Mouse (Mus musculus) myocyte (in vitro differentiated cells): ENCODE data around the gene Dcaf8. TPM values are rescaled to one million over a fixed set of nuclear protein-coding genes. Genes with fewer than 3 reads are reported as not detected.

Source experiments
- H3K27me3 ChIP-seq: one replicate; pipeline ENCODE4 v1.6.1; 2011; ENCODE audit not compliant: control insufficient read depth, insufficient read depth, insufficient read length
- H3K36me3 ChIP-seq: one replicate; pipeline ENCODE4 v1.6.1; 2011; ENCODE audit not compliant: control insufficient read depth, insufficient read depth
- H3K4me2 ChIP-seq: one replicate; pipeline ENCODE4 v1.6.1; 2011; ENCODE audit warnings: low read depth, control low read depth
- H3K4me3 ChIP-seq: one replicate; pipeline ENCODE4 v1.5.1; 2011; ENCODE audit warnings: mild to moderate bottlenecking, control low read depth, moderate library complexity
- H3K79me2 ChIP-seq: one replicate; pipeline ENCODE4 v1.6.1; 2011; ENCODE audit not compliant: control insufficient read depth, insufficient read depth
- H3ac ChIP-seq: one replicate; pipeline ENCODE4 v1.6.1; 2011; ENCODE audit not compliant: control insufficient read depth, insufficient read length
- CEBPB ChIP-seq: IDR thresholded peaks from 2 replicates; pipeline ENCODE4 v1.6.1; 2011; ENCODE audit warnings: mild to moderate bottlenecking, moderate library complexity; ENCODE audit not compliant: poor library complexity, insufficient read depth, severe bottlenecking
- E2F4 ChIP-seq: IDR thresholded peaks from one replicate; pipeline ENCODE4 v1.6.1; 2011; ENCODE audit warnings: mild to moderate bottlenecking, control low read depth, moderate library complexity; ENCODE audit not compliant: insufficient read depth
- MAX ChIP-seq: IDR thresholded peaks from one replicate; pipeline ENCODE4 v1.6.1; 2011; ENCODE audit warnings: low read depth, mild to moderate bottlenecking, control low read depth
- MYOD1 ChIP-seq, 3 experiments: IDR thresholded peaks; one replicate each; pipeline ENCODE4 v1.6.1; 2011; ENCODE audit warnings: control low read depth in 2 of 3, low read depth in 2 of 3, mild to moderate bottlenecking in 2 of 3, moderate library complexity in 1 of 3; ENCODE audit not compliant: insufficient read length in 2 of 3, control insufficient read depth in 1 of 3
- MYOG ChIP-seq, 3 experiments: IDR thresholded peaks; one replicate each; pipeline ENCODE4 v1.6.1; 2011; ENCODE audit warnings: control low read depth in 2 of 3, low read depth in 2 of 3, mild to moderate bottlenecking in 2 of 3; ENCODE audit not compliant: insufficient read length in 2 of 3, control insufficient read depth in 1 of 3, insufficient read depth in 1 of 3
- POLR2A ChIP-seq: IDR thresholded peaks from one replicate; pipeline ENCODE4 v1.6.1; 2011; ENCODE audit warnings: low read depth, mild to moderate bottlenecking, control low read depth, moderate library complexity; ENCODE audit not compliant: insufficient read length
- POLR2AphosphoS2 ChIP-seq: IDR thresholded peaks from one replicate; pipeline ENCODE4 v1.6.1; 2011; ENCODE audit warnings: low read depth, control low read depth; ENCODE audit not compliant: insufficient read length
- REST ChIP-seq: IDR thresholded peaks from one replicate; pipeline ENCODE4 v1.6.1; 2011; ENCODE audit warnings: mild to moderate bottlenecking, control low read depth, moderate library complexity; ENCODE audit not compliant: insufficient read depth, insufficient read length
- SRF ChIP-seq: IDR thresholded peaks from one replicate; pipeline ENCODE4 v1.6.1; 2011; ENCODE audit warnings: low read depth; ENCODE audit not compliant: control insufficient read depth, insufficient read length
- TCF12 ChIP-seq: IDR thresholded peaks from one replicate; pipeline ENCODE4 v1.6.1; 2011; ENCODE audit warnings: mild to moderate bottlenecking, control low read depth; ENCODE audit not compliant: poor library complexity, insufficient read depth, severe bottlenecking
- TCF3 ChIP-seq: IDR thresholded peaks from one replicate; pipeline ENCODE4 v1.6.1; 2011; ENCODE audit warnings: low read depth, control low read depth; ENCODE audit not compliant: insufficient read length
- USF1 ChIP-seq: IDR thresholded peaks from one replicate; pipeline ENCODE4 v1.6.1; 2011; ENCODE audit warnings: low read depth, mild to moderate bottlenecking, control low read depth, moderate library complexity
- polyA plus RNA-seq: library from polyadenylated mRNA; unstranded; fragments of >200 nt; fragmentation: generic; extraction: Trizol; gene quantifications from one replicate; pipeline ENCODE4 v1.2.1, GENCODE M21; 2012; ENCODE audit warnings: missing spikeins

Gene Dcaf8
- polyA plus RNA-seq, 1 experiment, result 80.0 TPM

- peak within 1 kb of the TSS; percentile 81 for H3ac ChIP-seq
- H3K27me3 ChIP-seq, result no peaks in the 10 kb centered on the region
- peaks cover 24% of the 10 kb centered on the region for H3K79me2 ChIP-seq
- H3K4me2 ChIP-seq, result peak within 1 kb of the TSS; percentile 93
- H3K4me3 ChIP-seq, result peak within 1 kb of the TSS; percentile 89
- H3K36me3 ChIP-seq, result peaks cover 34% of the 10 kb centered on the region
- TF ChIP-seq MYOG (IDR thresholded peaks at IDR 0.05; ENCODE audit: control insufficient read depth in 1 of 3, insufficient read depth in 1 of 3, insufficient read length in 2 of 3, low read depth in 2 of 3) (no peak), POLR2A (peak; percentile 74), TCF12 (no peak), MAX (no peak), POLR2AphosphoS2 (peak; percentile 65), CEBPB (no peak), REST (no peak), TCF3 (no peak), USF1 (no peak), E2F4 (peak; percentile 90), SRF (no peak), MYOD1 (IDR thresholded peaks at IDR 0.05; ENCODE audit: control insufficient read depth in 1 of 3, insufficient read length in 2 of 3, low read depth in 2 of 3) (no peak)
These were observed 21.2 kb upstream of the Dcaf8 start, which contains the start of gene Pex19 for GRCm38 (mm10) chr1:172126376-172127347. Gene Pex19, plus strand, starts transcription at chr1:172126755.

DNA sequence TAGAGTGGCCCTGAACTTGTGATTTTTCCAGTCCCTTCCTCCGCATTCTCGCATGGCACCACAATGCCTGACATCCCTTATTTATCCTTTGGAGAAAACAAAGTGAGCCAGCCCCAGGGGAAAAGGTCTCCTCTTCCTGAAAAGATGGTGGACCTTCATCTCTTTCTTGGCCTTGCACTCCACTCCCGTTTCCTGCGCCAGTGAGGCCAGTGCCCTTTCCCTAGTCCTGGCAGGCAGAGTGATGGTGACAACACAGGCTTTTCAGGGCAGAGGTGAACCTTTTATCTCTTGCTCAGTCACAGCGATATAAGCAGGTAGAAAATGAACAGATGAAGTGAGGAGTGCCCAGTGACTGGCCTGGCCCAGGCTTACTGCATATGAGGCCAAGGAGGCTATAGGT, 20.4 kb upstream of the Dcaf8 start:
- peak overlapping the region; percentile 93 for H3K4me2 ChIP-seq
- peaks cover 33% of the 10 kb centered on the region for H3K36me3 ChIP-seq
- no peak for TF ChIP-seq USF1
- TF ChIP-seq POLR2A, result no peak
- TF ChIP-seq POLR2AphosphoS2, result no peak
- TF ChIP-seq MAX, result no peak
- no peak for TF ChIP-seq MYOD1 (IDR thresholded peaks at IDR 0.05; ENCODE audit: control insufficient read depth in 1 of 3, insufficient read length in 2 of 3, low read depth in 2 of 3)
- no peak for TF ChIP-seq MYOG (IDR thresholded peaks at IDR 0.05; ENCODE audit: control insufficient read depth in 1 of 3, insufficient read depth in 1 of 3, insufficient read length in 2 of 3, low read depth in 2 of 3)
- TF ChIP-seq CEBPB, result no peak
- no peak for TF ChIP-seq REST
- TF ChIP-seq E2F4, result no peak
- no peak for TF ChIP-seq TCF12
- no peak for TF ChIP-seq TCF3
- TF ChIP-seq SRF, result no peak
- H3ac ChIP-seq, result peak overlapping the region; percentile 81
- H3K27me3 ChIP-seq, result no peaks in the 10 kb centered on the region
- H3K79me2 ChIP-seq, result peaks cover 24% of the 10 kb centered on the region
- H3K4me3 ChIP-seq, result peak overlapping the region; percentile 89

DNA sequence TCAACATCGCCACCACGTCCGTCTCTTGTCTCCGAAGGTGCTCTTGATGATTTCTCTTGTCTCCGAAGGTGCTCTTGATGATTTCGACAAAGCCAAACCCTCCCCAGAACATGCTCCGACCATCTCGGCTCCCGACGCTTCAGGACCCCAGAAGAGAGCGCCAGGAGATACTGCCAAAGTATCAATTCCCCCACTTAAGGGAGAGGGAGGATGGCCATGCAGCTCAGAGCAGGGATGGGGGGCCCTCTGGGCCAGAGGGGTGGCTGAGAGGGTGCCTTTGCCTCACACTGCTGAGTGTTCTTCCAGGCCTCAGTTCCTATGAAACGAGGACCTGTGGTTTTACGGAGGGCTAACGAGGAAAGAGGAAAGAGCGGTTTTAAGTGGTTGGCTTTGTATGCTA, 19.3 kb upstream of the Dcaf8 start:
- TF ChIP-seq MYOG (IDR thresholded peaks at IDR 0.05; ENCODE audit: control insufficient read depth in 1 of 3, insufficient read depth in 1 of 3, insufficient read length in 2 of 3, low read depth in 2 of 3), result no peak
- TF ChIP-seq MAX, result no peak
- TF ChIP-seq E2F4, result no peak
- TF ChIP-seq SRF, result no peak
- TF ChIP-seq TCF3, result no peak
- no peak for TF ChIP-seq MYOD1 (IDR thresholded peaks at IDR 0.05; ENCODE audit: control insufficient read depth in 1 of 3, insufficient read length in 2 of 3, low read depth in 2 of 3)
- TF ChIP-seq REST, result no peak
- no peak for TF ChIP-seq TCF12
- TF ChIP-seq CEBPB, result no peak
- no peak for TF ChIP-seq POLR2A
- TF ChIP-seq POLR2AphosphoS2, result no peak
- no peak for TF ChIP-seq USF1
- peaks cover 27% of the 10 kb centered on the region for H3K36me3 ChIP-seq
- H3K4me2 ChIP-seq, result peak overlapping the region; percentile 34
- H3K27me3 ChIP-seq, result no peaks in the 10 kb centered on the region
- peaks cover 24% of the 10 kb centered on the region for H3K79me2 ChIP-seq
- H3ac ChIP-seq, result no peak overlapping the region
- H3K4me3 ChIP-seq, result peak overlapping the region; percentile 89

GRCm38 (mm10) chr1:172129108-172129507, 18.8 kb upstream of the Dcaf8 start:
- Histone ChIP-seq H3K4me2 (no peak overlapping the region), H3K36me3 (peaks cover 25% of the 10 kb centered on the region), H3K4me3 (peak overlapping the region; percentile 89), H3K27me3 (no peaks in the 10 kb centered on the region), H3K79me2 (peaks cover 24% of the 10 kb centered on the region), H3ac (no peak overlapping the region)
- no peak for TF ChIP-seq E2F4
- no peak for TF ChIP-seq MYOG (IDR thresholded peaks at IDR 0.05; ENCODE audit: control insufficient read depth in 1 of 3, insufficient read depth in 1 of 3, insufficient read length in 2 of 3, low read depth in 2 of 3)
- no peak for TF ChIP-seq POLR2A
- no peak for TF ChIP-seq CEBPB
- TF ChIP-seq MYOD1 (IDR thresholded peaks at IDR 0.05; ENCODE audit: control insufficient read depth in 1 of 3, insufficient read length in 2 of 3, low read depth in 2 of 3), result no peak
- no peak for TF ChIP-seq USF1
- TF ChIP-seq SRF, result no peak
- no peak for TF ChIP-seq REST
